ENCODE assay signal across 11 mouse cellular contexts in genomic region chr2:75424911-75425310, GRCm38 (mm10).
DNase-seq lines count a peak whose midpoint lies in the region; ATAC-seq lines count a peak whose summit lies in the region.
"Had no signal": no experiment of that assay in that cellular context is flagged by ENCODE, and none has a peak within 500 bp of the region (broad histone marks: within the 10 kb centered on the region; RNA-seq: fewer than 3 reads in every experiment).

No protein-coding gene starts in this region.

- intact Hi-C loops in heart, postnatal 25 days (cut with DNase I): no loop called here

- ATAC-seq in midbrain, embryonic 11.5 days (ENCODE audit: low FRiP score): peak; percentile 75
- ATAC-seq in hindbrain, embryonic 14.5 days (ENCODE audit: low FRiP score): peak; percentile 54; the same call in 1 of the 2 replicates
- ATAC-seq in midbrain, embryonic 15.5 days (replicated peaks): peak; percentile 23; the same call in 1 of the 2 replicates
- ATAC-seq: liver, embryonic 12.5 days had no signal

- H3K9me3 ChIP-seq in midbrain, embryonic 11.5 days (ENCODE audit: control insufficient read depth, low read length): no peaks in the 10 kb centered on the region
- no peaks in the 10 kb centered on the region for H3K9me3 ChIP-seq in midbrain, embryonic 10.5 days (replicated peaks)
- no peaks in the 10 kb centered on the region for H3K9me3 ChIP-seq in hindbrain, embryonic 14.5 days (ENCODE audit: control insufficient read depth, low read length)
- H3K9me3 ChIP-seq in midbrain, embryonic 15.5 days: no peaks in the 10 kb centered on the region
- H3K9me3 ChIP-seq: liver, embryonic 12.5 days had no signal

- H3K4me2 ChIP-seq in midbrain, embryonic 11.5 days: no peak overlapping the region
- H3K4me2 ChIP-seq in hindbrain, embryonic 14.5 days (replicated peaks): peak overlapping the region; percentile 21; the same call in 1 of the 2 replicates
- H3K4me2 ChIP-seq in midbrain, embryonic 15.5 days: 0 out of 2 replicates have a peak overlapping the region, but pooled peaks have one; percentile 11
- H3K4me2 ChIP-seq: liver, embryonic 12.5 days had no signal

- H3K27me3 ChIP-seq in midbrain, embryonic 11.5 days (ENCODE audit: control insufficient read depth, insufficient read depth, low read length): no peaks in the 10 kb centered on the region
- H3K27me3 ChIP-seq in midbrain, embryonic 10.5 days (ENCODE audit: low read depth, poor library complexity, severe bottlenecking): no peaks in the 10 kb centered on the region
- no peaks in the 10 kb centered on the region for H3K27me3 ChIP-seq in hindbrain, embryonic 14.5 days (ENCODE audit: control insufficient read depth, insufficient read depth, low read length)
- H3K27me3 ChIP-seq in midbrain, embryonic 15.5 days (replicated peaks): no peaks in the 10 kb centered on the region
- H3K27me3 ChIP-seq: liver, embryonic 12.5 days had no signal

- WGBS in midbrain, embryonic 11.5 days: 79% methylated on average over 14 of the region's 14 CpGs
- WGBS in midbrain, embryonic 10.5 days: 90% methylated on average over 14 of the region's 14 CpGs
- WGBS in hindbrain, embryonic 14.5 days: 46% methylated on average over 14 of the region's 14 CpGs
- 49% methylated on average over 14 of the region's 14 CpGs for WGBS in midbrain, embryonic 15.5 days

- H3K4me1 ChIP-seq in midbrain, embryonic 11.5 days (ENCODE audit: control insufficient read depth, insufficient read depth, low read length): peaks cover 7% of the 10 kb centered on the region; the same call in 1 of the 2 replicates
- H3K4me1 ChIP-seq in midbrain, embryonic 10.5 days: peaks cover 33% of the 10 kb centered on the region
- H3K4me1 ChIP-seq in hindbrain, embryonic 14.5 days (replicated peaks; ENCODE audit: control insufficient read depth, insufficient read depth, low read length): peaks cover 37% of the 10 kb centered on the region
- H3K4me1 ChIP-seq in midbrain, embryonic 15.5 days: peaks cover 33% of the 10 kb centered on the region
- H3K4me1 ChIP-seq: liver, embryonic 12.5 days had no signal

- H3K36me3 ChIP-seq in midbrain, embryonic 11.5 days (ENCODE audit: control insufficient read depth, insufficient read depth, low read length): no peaks in the 10 kb centered on the region
- H3K36me3 ChIP-seq in midbrain, embryonic 10.5 days: no peaks in the 10 kb centered on the region
- no peaks in the 10 kb centered on the region for H3K36me3 ChIP-seq in hindbrain, embryonic 14.5 days (replicated peaks; ENCODE audit: control insufficient read depth, insufficient read depth)
- H3K36me3 ChIP-seq in midbrain, embryonic 15.5 days (replicated peaks): no peaks in the 10 kb centered on the region
- H3K36me3 ChIP-seq: liver, embryonic 12.5 days had no signal

- H3K27ac ChIP-seq in midbrain, embryonic 11.5 days (ENCODE audit: low read depth, low read length): peak overlapping the region; percentile 5; the same call in 1 of the 2 replicates
- H3K27ac ChIP-seq in midbrain, embryonic 10.5 days (replicated peaks): no peak overlapping the region
- peak overlapping the region; percentile 88 for H3K27ac ChIP-seq in hindbrain, embryonic 14.5 days
- H3K27ac ChIP-seq in midbrain, embryonic 15.5 days: peak overlapping the region; percentile 82
- H3K27ac ChIP-seq: liver, embryonic 12.5 days had no signal

- no peak overlapping the region for H3K4me3 ChIP-seq in midbrain, embryonic 11.5 days (ENCODE audit: low read depth, low read length)
- no peak overlapping the region for H3K4me3 ChIP-seq in midbrain, embryonic 10.5 days
- H3K4me3 ChIP-seq in hindbrain, embryonic 14.5 days (replicated peaks; ENCODE audit: low read length): no peak overlapping the region
- no peak overlapping the region for H3K4me3 ChIP-seq in midbrain, embryonic 15.5 days
- H3K4me3 ChIP-seq: liver, embryonic 12.5 days had no signal

- peak; percentile 83 for DNase-seq in midbrain, embryonic 11.5 days (ENCODE audit: low spot score, missing footprints)
- no peak for DNase-seq in midbrain, embryonic 10.5 days (ENCODE audit: low spot score)
- no peak for DNase-seq in hindbrain, embryonic 14.5 days (ENCODE audit: low spot score)
- no peak for DNase-seq in adrenal gland, postnatal 10 days
- no peak for DNase-seq in layer of hippocampus, adult 9-10 months (ENCODE audit: low spot score)
- DNase-seq in heart, postnatal 25 days (ENCODE audit: low spot score): no peak
- DNase-seq in spleen, adult 18-20 months: no peak
- DNase-seq: adrenal gland, postnatal 25 days; lung, postnatal 36 days had no signal

- no peak overlapping the region for H3K9ac ChIP-seq in midbrain, embryonic 11.5 days (ENCODE audit: low read length)
- H3K9ac ChIP-seq in hindbrain, embryonic 14.5 days: no peak overlapping the region
- no peak overlapping the region for H3K9ac ChIP-seq in midbrain, embryonic 15.5 days
- H3K9ac ChIP-seq: liver, embryonic 12.5 days had no signal

Comparison
In these comparisons a context has a peak if more than half of its experiments do, and no peak if none do; other contexts are left out.
1. ATAC-seq: peak in every context shown above with its lines; median percentile 75 in midbrain, embryonic 11.5 days; 54 in hindbrain, embryonic 14.5 days; 23 in midbrain, embryonic 15.5 days.